Mouse (Mus musculus) cerebral cortex, adult 2 months (tissue): ENCODE measurements around the gene Plp2.

Experiments used
- WGBS: fragments of 180-500 bp; shearing (Covaris S2); methylation state at CpG from one replicate; pipeline ENCODE4 v1.1.7; 2018; 5-methylcytosine and 5-hydroxymethylcytosine counted together

Gene Plp2

GRCm38 (mm10) chrX:7670921-7671623 is at the start of gene Plp2:
Plp2 (minus strand) TSS chrX:7671390.
- 5% methylated on average over 35 of the region's 36 CpGs for WGBS

GRCm38 (mm10) chrX:7716058-7716457 is 44.9 kb upstream of the Plp2 start:
- WGBS = 36% methylated on average over 1 of the region's 1 CpGs

GRCm38 (mm10) chrX:7714135-7714899 is 43.1 kb upstream of the Plp2 start, which contains the start of gene Wdr45:
Wdr45 (plus strand) TSS chrX:7714333.
- WGBS = 10% methylated on average over 45 of the region's 60 CpGs

GRCm38 (mm10) chrX:7713764-7714134 is 42.6 kb upstream of the Plp2 start:
- WGBS = 21% methylated on average over 6 of the region's 12 CpGs

GRCm38 (mm10) chrX:7696954-7697381 is 25.8 kb upstream of the Plp2 start, which contains the start of gene Gpkow:
Gpkow (plus strand) TSS chrX:7697131.
- 4% methylated on average over 33 of the region's 33 CpGs for WGBS

- 37% methylated on average over 6 of the region's 6 CpGs for WGBS
These were observed 25.3 kb upstream of the Plp2 start for GRCm38 (mm10) chrX:7696520-7696919.

- WGBS = 26% methylated on average over 4 of the region's 4 CpGs
These were observed 21.7 kb upstream of the Plp2 start for GRCm38 (mm10) chrX:7692862-7693261.

- 81% methylated on average over 3 of the region's 3 CpGs for WGBS
These were observed 19.3 kb upstream of the Plp2 start for GRCm38 (mm10) chrX:7690486-7690885.

GRCm38 (mm10) chrX:7688321-7688720 is 17.1 kb upstream of the Plp2 start:
- WGBS = 96% methylated on average over 2 of the region's 2 CpGs

- 52% methylated on average over 14 of the region's 14 CpGs for WGBS
These were observed 9.7 kb upstream of the Plp2 start, which contains the start of gene Magix for GRCm38 (mm10) chrX:7680864-7681263. Magix (minus strand) TSS chrX:7681251.

GRCm38 (mm10) chrX:7680057-7680412 is 8.8 kb upstream of the Plp2 start:
- WGBS = 13% methylated on average over 12 of the region's 12 CpGs

GRCm38 (mm10) chrX:7679405-7680056 is 8.3 kb upstream of the Plp2 start:
- 6% methylated on average over 27 of the region's 27 CpGs for WGBS

GRCm38 (mm10) chrX:7678986-7679385 is 7.8 kb upstream of the Plp2 start:
- 21% methylated on average over 3 of the region's 3 CpGs for WGBS

- 46% methylated on average over 10 of the region's 10 CpGs for WGBS
These were observed 3.8 kb upstream of the Plp2 start for GRCm38 (mm10) chrX:7675001-7675380.

- 17% methylated on average over 28 of the region's 28 CpGs for WGBS
These were observed 3.3 kb upstream of the Plp2 start for GRCm38 (mm10) chrX:7674284-7675000.

GRCm38 (mm10) chrX:7673578-7674281 is 2.5 kb upstream of the Plp2 start:
- 44% methylated on average over 11 of the region's 12 CpGs for WGBS

GRCm38 (mm10) chrX:7672739-7673138 is 1.5 kb upstream of the Plp2 start:
- 66% methylated on average over 6 of the region's 6 CpGs for WGBS

- 13% methylated on average over 18 of the region's 19 CpGs for WGBS
These were observed 754 bp downstream of the Plp2 start for GRCm38 (mm10) chrX:7670390-7670881.

GRCm38 (mm10) chrX:7665739-7666502 is 5.3 kb downstream of the Plp2 start:
- 79% methylated on average over 21 of the region's 21 CpGs for WGBS

GRCm38 (mm10) chrX:7664791-7665190 is 6.4 kb downstream of the Plp2 start:
- WGBS = 86% methylated on average over 11 of the region's 11 CpGs
